ENCODE assay signal across 8 mouse cellular contexts in genomic region chr7:100493484-100494414, GRCm38 (mm10). TPM values are rescaled to one million over a fixed set of nuclear protein-coding genes. Genes with fewer than 3 reads are reported as not detected.
DNase-seq lines count a peak whose midpoint lies in the region; ATAC-seq and TF ChIP-seq lines count a peak whose summit lies in the region.

No protein-coding gene starts in this region.

- H3K9ac ChIP-seq in forebrain, postnatal 0 days: 0 out of 2 replicates have a peak overlapping the region, but pooled peaks have one; percentile 37
- peak overlapping the region; percentile 65 for H3K9ac ChIP-seq in intestine, postnatal 0 days (ENCODE audit: low read depth, low read length)
- peak overlapping the region; percentile 58 for H3K9ac ChIP-seq in lung, postnatal 0 days (replicated peaks; ENCODE audit: low read depth)

- H3K36me3 ChIP-seq in forebrain, postnatal 0 days (ENCODE audit: insufficient read depth): no peaks in the 10 kb centered on the region
- peaks cover 24% of the 10 kb centered on the region for H3K36me3 ChIP-seq in intestine, postnatal 0 days (ENCODE audit: control insufficient read depth, insufficient read depth)
- H3K36me3 ChIP-seq in lung, postnatal 0 days (ENCODE audit: insufficient read depth, low read length): peaks cover 4% of the 10 kb centered on the region; the same call in 1 of the 2 replicates

- no peak for TF ChIP-seq CTCF in forebrain, postnatal 0 days (IDR thresholded peaks at IDR 0.05; ENCODE audit: low read depth)
- TF ChIP-seq CTCF in intestine, postnatal 0 days (IDR thresholded peaks at IDR 0.05; ENCODE audit: low read depth): no peak
- no peak for TF ChIP-seq CTCF in lung, postnatal 0 days (IDR thresholded peaks at IDR 0.05)

- peak overlapping the region; percentile 61 for H3K4me2 ChIP-seq in forebrain, postnatal 0 days (ENCODE audit: low read depth)
- H3K4me2 ChIP-seq in intestine, postnatal 0 days (replicated peaks; ENCODE audit: low read depth): peak overlapping the region; percentile 81
- peak overlapping the region; percentile 83 for H3K4me2 ChIP-seq in lung, postnatal 0 days (replicated peaks; ENCODE audit: low read depth, low read length)

- no peaks in the 10 kb centered on the region for H3K9me3 ChIP-seq in forebrain, postnatal 0 days (ENCODE audit: low read length)
- no peaks in the 10 kb centered on the region for H3K9me3 ChIP-seq in intestine, postnatal 0 days (ENCODE audit: control insufficient read depth)
- H3K9me3 ChIP-seq in lung, postnatal 0 days (ENCODE audit: low read length): no peaks in the 10 kb centered on the region

- no peak for ATAC-seq in forebrain, postnatal 0 days
- no peak for ATAC-seq in intestine, postnatal 0 days
- peak; percentile 7 for ATAC-seq in lung, postnatal 0 days

- peak; percentile 59 to 63 for DNase-seq in cerebellum, postnatal 10 days
- no peak for DNase-seq in cerebellum, adult 11 months
- DNase-seq in adrenal gland, postnatal 10 days: peak; percentile 57
- peak; percentile 56 for DNase-seq in forebrain, postnatal 0 days
- DNase-seq in lung, postnatal 0 days (ENCODE audit: low spot score): peak; percentile 83
- DNase-seq in retina, postnatal 1 day: peak; percentile 60
- DNase-seq in cerebellum, adult 9-11 months: no peak

- 0 out of 2 replicates have a peak overlapping the region, but pooled peaks have one; percentile 21 for H3K27ac ChIP-seq in forebrain, postnatal 0 days (ENCODE audit: low read depth, low read length)
- H3K27ac ChIP-seq in intestine, postnatal 0 days (ENCODE audit: low read depth, low read length): peak overlapping the region; percentile 75
- H3K27ac ChIP-seq in lung, postnatal 0 days (ENCODE audit: low read length): peak overlapping the region; percentile 86

- TF ChIP-seq EP300 in lung, postnatal 0 days (IDR thresholded peaks at IDR 0.05): no peak

- 36% methylated on average over 19 of the region's 19 CpGs for WGBS in forebrain, postnatal 0 days
- 13% methylated on average over 19 of the region's 19 CpGs for WGBS in intestine, postnatal 0 days
- WGBS in lung, postnatal 0 days: 17% methylated on average over 19 of the region's 19 CpGs

- H3K27me3 ChIP-seq in forebrain, postnatal 0 days (ENCODE audit: insufficient read depth, low read length): no peaks in the 10 kb centered on the region
- no peaks in the 10 kb centered on the region for H3K27me3 ChIP-seq in intestine, postnatal 0 days (replicated peaks; ENCODE audit: control insufficient read depth, insufficient read depth, low read length)
- H3K27me3 ChIP-seq in lung, postnatal 0 days (replicated peaks; ENCODE audit: insufficient read depth, low read length): no peaks in the 10 kb centered on the region

- H3K4me3 ChIP-seq in forebrain, postnatal 0 days (ENCODE audit: low read depth, low read length): peak overlapping the region; percentile 37
- peak overlapping the region; percentile 67 for H3K4me3 ChIP-seq in intestine, postnatal 0 days (ENCODE audit: low read depth, low read length)
- H3K4me3 ChIP-seq in lung, postnatal 0 days (ENCODE audit: low read depth, low read length): peak overlapping the region; percentile 57

- H3K4me1 ChIP-seq in forebrain, postnatal 0 days (ENCODE audit: insufficient read depth): peaks cover 20% of the 10 kb centered on the region
- H3K4me1 ChIP-seq in intestine, postnatal 0 days (replicated peaks; ENCODE audit: control insufficient read depth, insufficient read depth, low read length): no peaks in the 10 kb centered on the region
- 0 out of 2 replicates have a peak, but pooled peaks cover 5% of the 10 kb centered on the region for H3K4me1 ChIP-seq in lung, postnatal 0 days (ENCODE audit: insufficient read depth, low read depth, low read length)

RNA-seq across cellular contexts. Expression of gene Ucp2, which starts 0.6 kb away (rescaled TPM):
- total RNA-seq in adrenal gland, postnatal 10 days (2021): 100 to 1,000 TPM; 482 to 541 TPM
- 28.9 and 88.3 TPM in 2 replicates for total RNA-seq in forebrain, postnatal 0 days (2014; rRNA removed)
- polyA plus RNA-seq in forebrain, postnatal 0 days (2015; fragmentation: Nextera tagmentation; extraction: Ambion mirVana): 83.6 and 106 TPM in 2 replicates
- 266 and 281 TPM in 2 replicates for polyA plus RNA-seq in intestine, postnatal 0 days (2015; fragmentation: Nextera tagmentation; extraction: Ambion mirVana)
- polyA plus RNA-seq in lung, postnatal 0 days (2015; fragmentation: Nextera tagmentation; extraction: Ambion mirVana): 528 and 617 TPM in 2 replicates

RNA-seq across cellular contexts. Expression of gene Ucp3, which starts 21.0 kb away (rescaled TPM):
- 10 to 100 TPM; 34.9 to 45.2 TPM for total RNA-seq in adrenal gland, postnatal 10 days (2021)
- total RNA-seq in forebrain, postnatal 0 days (2014; rRNA removed): 0.15 and 0.19 TPM in 2 replicates
- not detected in 2 replicates for polyA plus RNA-seq in forebrain, postnatal 0 days (2015; fragmentation: Nextera tagmentation; extraction: Ambion mirVana)
- polyA plus RNA-seq in intestine, postnatal 0 days (2015; fragmentation: Nextera tagmentation; extraction: Ambion mirVana): not detected in 2 replicates
- 0.08 and 0.15 TPM in 2 replicates for polyA plus RNA-seq in lung, postnatal 0 days (2015; fragmentation: Nextera tagmentation; extraction: Ambion mirVana)

RNA-seq across cellular contexts. Expression of gene Dnajb13, which starts 21.0 kb away (rescaled TPM):
- total RNA-seq in adrenal gland, postnatal 10 days (2021): under 1 TPM in 1 of 2 experiments, not detected in 1; 0.30 TPM
- total RNA-seq in forebrain, postnatal 0 days (2014; rRNA removed): 3.4 TPM in 2 replicates
- 4.0 and 7.0 TPM in 2 replicates for polyA plus RNA-seq in forebrain, postnatal 0 days (2015; fragmentation: Nextera tagmentation; extraction: Ambion mirVana)
- 0.09 and 0.17 TPM in 2 replicates for polyA plus RNA-seq in intestine, postnatal 0 days (2015; fragmentation: Nextera tagmentation; extraction: Ambion mirVana)
- 13.7 and 13.8 TPM in 2 replicates for polyA plus RNA-seq in lung, postnatal 0 days (2015; fragmentation: Nextera tagmentation; extraction: Ambion mirVana)

RNA-seq across cellular contexts. Expression of gene Coa4, which starts 43.1 kb away (rescaled TPM):
- total RNA-seq in adrenal gland, postnatal 10 days (2021): 10 to 100 TPM; 10.7 to 11.6 TPM
- total RNA-seq in forebrain, postnatal 0 days (2014; rRNA removed): 4.8 and 10.3 TPM in 2 replicates
- polyA plus RNA-seq in forebrain, postnatal 0 days (2015; fragmentation: Nextera tagmentation; extraction: Ambion mirVana): 3.5 and 5.7 TPM in 2 replicates
- 52.4 and 54.1 TPM in 2 replicates for polyA plus RNA-seq in intestine, postnatal 0 days (2015; fragmentation: Nextera tagmentation; extraction: Ambion mirVana)
- polyA plus RNA-seq in lung, postnatal 0 days (2015; fragmentation: Nextera tagmentation; extraction: Ambion mirVana): 17.0 and 18.2 TPM in 2 replicates

Comparison
In these comparisons a context has a peak if more than half of its experiments do, and no peak if none do; other contexts are left out.
1. DNase-seq: peak in cerebellum, postnatal 10 days (2 of 2), adrenal gland, postnatal 10 days (single experiment), forebrain, postnatal 0 days (single experiment), lung, postnatal 0 days (single experiment) and retina, postnatal 1 day (single experiment); none in cerebellum, adult 11 months (single experiment) and cerebellum, adult 9-11 months (single experiment).
2. H3K27ac ChIP-seq: peak in every context shown above with its lines; median percentile 86 in lung, postnatal 0 days; 75 in intestine, postnatal 0 days; 21 in forebrain, postnatal 0 days.
3. Peak in every context shown above with its lines, with median percentiles within 50 percentile points of each other: H3K4me2 ChIP-seq, H3K4me3 ChIP-seq and H3K9ac ChIP-seq.